Comparison of ENCODE assay signal across 13 mouse cellular contexts in the genomic region with DNA sequence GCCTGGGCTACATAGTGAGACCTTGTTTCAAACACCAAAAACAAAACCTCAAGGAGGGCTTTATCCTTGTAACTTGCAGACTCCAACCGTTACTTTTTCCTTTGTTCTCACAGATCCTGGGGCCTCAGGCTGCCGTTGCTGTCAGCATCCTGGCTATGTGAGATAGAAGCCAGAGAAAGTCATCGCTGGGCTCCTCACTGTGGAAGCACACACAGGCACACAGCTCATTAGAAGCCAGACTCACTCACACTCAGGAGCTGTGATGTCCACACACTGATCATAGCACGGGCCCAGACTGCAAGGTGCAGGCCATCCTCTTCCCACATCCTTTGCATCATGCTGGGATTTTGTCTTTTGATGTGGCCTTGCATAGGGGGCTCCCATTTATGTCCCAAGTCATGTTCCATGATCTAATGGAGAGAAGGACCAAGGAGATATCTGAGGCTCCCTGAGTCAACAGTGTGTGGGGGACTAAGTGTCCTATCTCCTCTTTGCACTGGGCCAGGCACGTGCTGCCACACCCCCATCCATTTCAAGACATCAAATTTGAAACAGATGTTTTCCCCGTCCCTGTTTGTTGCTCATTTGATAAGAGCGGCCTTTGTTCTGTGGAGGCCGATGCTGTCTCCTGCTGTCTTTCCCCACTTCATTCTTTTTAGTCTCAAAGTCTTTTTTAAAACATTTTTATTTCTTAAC. TPM values are rescaled to one million over a fixed set of nuclear protein-coding genes. Genes with fewer than 3 reads are reported as not detected.
DNase-seq lines count a peak whose midpoint lies in the region; ATAC-seq and TF ChIP-seq lines count a peak whose summit lies in the region.
"Had no signal": no experiment of that assay in that cellular context is flagged by ENCODE, and none has a peak within 500 bp of the region (broad histone marks: within the 10 kb centered on the region; RNA-seq: fewer than 3 reads in every experiment).

No protein-coding gene starts in this region.

- H3K4me1 ChIP-seq in limb, embryonic 13.5 days, result peaks cover 30% of the 10 kb centered on the region

- H3K9me3 ChIP-seq in limb, embryonic 13.5 days, result no peaks in the 10 kb centered on the region
- H3K9me3 ChIP-seq: embryonic facial prominence, embryonic 12.5 days had no signal

- 26% methylated on average over 8 of the region's 8 CpGs for WGBS in limb, embryonic 13.5 days

- no peak overlapping the region for H3K9ac ChIP-seq in limb, embryonic 13.5 days
- H3K9ac ChIP-seq: embryonic facial prominence, embryonic 12.5 days had no signal

- DNase-seq in layer of hippocampus, adult 2 months (ENCODE audit: low spot score in 2 of 2), result no peak
- DNase-seq in layer of hippocampus, adult 11-12 months (ENCODE audit: low spot score), result no peak
- DNase-seq in spleen, postnatal 14 days (ENCODE audit: low spot score in 2 of 2), result peak; percentile 19
- no peak for DNase-seq in adipocyte (ENCODE audit: low spot score)
- no peak for DNase-seq in urinary bladder, postnatal 25 days (ENCODE audit: low spot score)
- DNase-seq in kidney, postnatal 36 days, result no peak
- DNase-seq: adrenal gland, adult 2 months; thymus, postnatal 14 days had no signal

- peak overlapping the region; percentile 59; the same call in 1 of the 2 replicates for H3K27ac ChIP-seq in layer of hippocampus, adult 2 months
- peak overlapping the region; percentile 12; the same call in 1 of the 2 replicates for H3K27ac ChIP-seq in limb, embryonic 13.5 days
- H3K27ac ChIP-seq: embryonic facial prominence, embryonic 12.5 days had no signal

- ATAC-seq in common myeloid progenitor, adult 5-6 weeks (replicated peaks; ENCODE audit: low read depth, poor library complexity, severe bottlenecking), result peak; percentile 69
- no peak for ATAC-seq in limb, embryonic 13.5 days (ENCODE audit: low FRiP score, low read depth)
- ATAC-seq: midbrain, embryonic 16.5 days had no signal

- no peaks in the 10 kb centered on the region for H3K36me3 ChIP-seq in limb, embryonic 13.5 days
- H3K36me3 ChIP-seq: embryonic facial prominence, embryonic 12.5 days had no signal

- H3K4me3 ChIP-seq in layer of hippocampus, adult 2 months, result no peak overlapping the region
- H3K4me3 ChIP-seq in limb, embryonic 13.5 days, result no peak overlapping the region
- H3K4me3 ChIP-seq: embryonic facial prominence, embryonic 12.5 days had no signal

- TF ChIP-seq CTCF in layer of hippocampus, adult 2 months (conservative IDR thresholded peaks at IDR 0.05), result no peak

- H3K4me2 ChIP-seq in limb, embryonic 13.5 days (replicated peaks), result no peak overlapping the region
- H3K4me2 ChIP-seq: embryonic facial prominence, embryonic 12.5 days had no signal

- H3K27me3 ChIP-seq in limb, embryonic 13.5 days, result no peaks in the 10 kb centered on the region
- H3K27me3 ChIP-seq: embryonic facial prominence, embryonic 12.5 days had no signal

RNA-seq across cellular contexts. Expression of a gene that starts 17.5 kb away (rescaled TPM):
- total RNA-seq in layer of hippocampus, adult 2 months (2021), result 1 to 10 TPM; 8.5 to 9.0 TPM
- 0.05 and 0.18 TPM in 2 replicates for total RNA-seq in common myeloid progenitor, adult 5-6 weeks (2017)
- polyA plus RNA-seq in limb, embryonic 13.5 days (2015; fragmentation: Nextera tagmentation; extraction: Ambion mirVana), result 0.36 and 0.45 TPM in 2 replicates
- total RNA-seq: granulocyte monocyte progenitor cell, adult 5-6 weeks had no signal
- polyA plus RNA-seq: adrenal gland, adult 2 months had no signal

Comparison
In these comparisons a context has a peak if more than half of its experiments do, and no peak if none do; other contexts are left out.
1. DNase-seq: peak in spleen, postnatal 14 days (2 of 2); none in layer of hippocampus, adult 2 months (0 of 2), layer of hippocampus, adult 11-12 months (single experiment), adipocyte (single experiment), urinary bladder, postnatal 25 days (single experiment) and kidney, postnatal 36 days (0 of 2).